Mouse (Mus musculus): ENCODE measurements around the gene Fhit. TPM values are rescaled to one million over a fixed set of nuclear protein-coding genes. Genes with fewer than 3 reads are reported as not detected.

Fhit gene
- polyA plus RNA-seq, 1 experiment: 6.7 TPM

GRCm38 (mm10) chr14:9632537-9632936 lies 1529.3 kb downstream of the Fhit start:
- H3K4me1 ChIP-seq (ENCODE audit: control insufficient read depth, insufficient read depth, insufficient read length, low read length): no peaks in the 10 kb centered on the region
- no peak overlapping the region for H3K4me3 ChIP-seq (ENCODE audit: insufficient read depth, low read depth, low read length)
- no peak overlapping the region for H3K27ac ChIP-seq (replicated peaks; ENCODE audit: low read depth, low read length)

GRCm38 (mm10) chr14:9623219-9624043 lies 1538.4 kb downstream of the Fhit start:
- H3K4me1 ChIP-seq (ENCODE audit: control insufficient read depth, insufficient read depth, insufficient read length, low read length): no peaks in the 10 kb centered on the region
- no peak overlapping the region for H3K27ac ChIP-seq (replicated peaks; ENCODE audit: low read depth, low read length)
- H3K4me3 ChIP-seq (ENCODE audit: insufficient read depth, low read depth, low read length): no peak overlapping the region

- no peak overlapping the region for H3K27ac ChIP-seq (replicated peaks; ENCODE audit: low read depth, low read length)
- no peak overlapping the region for H3K4me3 ChIP-seq (ENCODE audit: insufficient read depth, low read depth, low read length)
These were observed 1540.8 kb downstream of the Fhit start for GRCm38 (mm10) chr14:9620902-9621540.

GRCm38 (mm10) chr14:9619840-9620239 lies 1542.0 kb downstream of the Fhit start:
- H3K27ac ChIP-seq (replicated peaks; ENCODE audit: low read depth, low read length): no peak overlapping the region
- no peaks in the 10 kb centered on the region for H3K4me1 ChIP-seq (ENCODE audit: control insufficient read depth, insufficient read depth, insufficient read length, low read length)
- no peak overlapping the region for H3K4me3 ChIP-seq (ENCODE audit: insufficient read depth, low read depth, low read length)

More at GRCm38 (mm10) chr14:9620902-9621540, 1540.8 kb downstream of the Fhit start:
- no peaks in the 10 kb centered on the region for H3K4me1 ChIP-seq (ENCODE audit: control insufficient read depth, insufficient read depth, insufficient read length, low read length)

GRCm38 (mm10) chr14:9613126-9613525 lies 1548.7 kb downstream of the Fhit start:
- Histone ChIP-seq H3K4me1 (ENCODE audit: control insufficient read depth, insufficient read depth, insufficient read length, low read length) (no peaks in the 10 kb centered on the region), H3K27ac (replicated peaks; ENCODE audit: low read depth, low read length) (no peak overlapping the region), H3K4me3 (ENCODE audit: insufficient read depth, low read depth, low read length) (no peak overlapping the region)

- Histone ChIP-seq H3K4me3 (ENCODE audit: insufficient read depth, low read depth, low read length) (no peak overlapping the region), H3K4me1 (ENCODE audit: control insufficient read depth, insufficient read depth, insufficient read length, low read length) (no peaks in the 10 kb centered on the region), H3K27ac (replicated peaks; ENCODE audit: low read depth, low read length) (no peak overlapping the region)
These were observed 1552.7 kb downstream of the Fhit start for GRCm38 (mm10) chr14:9609120-9609519.

GRCm38 (mm10) chr14:9606584-9607377 lies 1555.1 kb downstream of the Fhit start:
- Histone ChIP-seq H3K4me3 (ENCODE audit: insufficient read depth, low read depth, low read length) (no peak overlapping the region), H3K27ac (replicated peaks; ENCODE audit: low read depth, low read length) (no peak overlapping the region), H3K4me1 (ENCODE audit: control insufficient read depth, insufficient read depth, insufficient read length, low read length) (no peaks in the 10 kb centered on the region)

GRCm38 (mm10) chr14:9600271-9600670 lies 1561.6 kb downstream of the Fhit start:
- H3K27ac ChIP-seq (replicated peaks; ENCODE audit: low read depth, low read length): no peak overlapping the region
- no peak overlapping the region for H3K4me3 ChIP-seq (ENCODE audit: insufficient read depth, low read depth, low read length)
- no peaks in the 10 kb centered on the region for H3K4me1 ChIP-seq (ENCODE audit: control insufficient read depth, insufficient read depth, insufficient read length, low read length)

GRCm38 (mm10) chr14:9597460-9597977 lies 1564.3 kb downstream of the Fhit start:
- Histone ChIP-seq H3K27ac (replicated peaks; ENCODE audit: low read depth, low read length) (no peak overlapping the region), H3K4me3 (ENCODE audit: insufficient read depth, low read depth, low read length) (no peak overlapping the region), H3K4me1 (ENCODE audit: control insufficient read depth, insufficient read depth, insufficient read length, low read length) (no peaks in the 10 kb centered on the region)

GRCm38 (mm10) chr14:9589121-9589520 lies 1572.7 kb downstream of the Fhit start:
- no peaks in the 10 kb centered on the region for H3K4me1 ChIP-seq (ENCODE audit: control insufficient read depth, insufficient read depth, insufficient read length, low read length)
- H3K27ac ChIP-seq (replicated peaks; ENCODE audit: low read depth, low read length): no peak overlapping the region
- no peak overlapping the region for H3K4me3 ChIP-seq (ENCODE audit: insufficient read depth, low read depth, low read length)

GRCm38 (mm10) chr14:9587900-9588299 lies 1573.9 kb downstream of the Fhit start:
- H3K27ac ChIP-seq (replicated peaks; ENCODE audit: low read depth, low read length): no peak overlapping the region

GRCm38 (mm10) chr14:9583227-9584155 lies 1578.3 kb downstream of the Fhit start:
- no peak overlapping the region for H3K4me3 ChIP-seq (ENCODE audit: insufficient read depth, low read depth, low read length)
- H3K27ac ChIP-seq (replicated peaks; ENCODE audit: low read depth, low read length): no peak overlapping the region
- no peaks in the 10 kb centered on the region for H3K4me1 ChIP-seq (ENCODE audit: control insufficient read depth, insufficient read depth, insufficient read length, low read length)

More at GRCm38 (mm10) chr14:9587900-9588299, 1573.9 kb downstream of the Fhit start:
- Histone ChIP-seq H3K4me3 (ENCODE audit: insufficient read depth, low read depth, low read length) (no peak overlapping the region), H3K4me1 (ENCODE audit: control insufficient read depth, insufficient read depth, insufficient read length, low read length) (no peaks in the 10 kb centered on the region)

GRCm38 (mm10) chr14:9556333-9556732 lies 1605.5 kb downstream of the Fhit start:
- Histone ChIP-seq H3K27ac (replicated peaks; ENCODE audit: low read depth, low read length) (no peak overlapping the region), H3K4me1 (ENCODE audit: control insufficient read depth, insufficient read depth, insufficient read length, low read length) (no peaks in the 10 kb centered on the region), H3K4me3 (ENCODE audit: insufficient read depth, low read depth, low read length) (no peak overlapping the region)

GRCm38 (mm10) chr14:9555807-9556206 lies 1606.0 kb downstream of the Fhit start:
- Histone ChIP-seq H3K4me3 (ENCODE audit: insufficient read depth, low read depth, low read length) (no peak overlapping the region), H3K27ac (replicated peaks; ENCODE audit: low read depth, low read length) (no peak overlapping the region)

More at GRCm38 (mm10) chr14:9555807-9556206, 1606.0 kb downstream of the Fhit start:
- no peaks in the 10 kb centered on the region for H3K4me1 ChIP-seq (ENCODE audit: control insufficient read depth, insufficient read depth, insufficient read length, low read length)
